Mouse (Mus musculus): ENCODE data around the gene Jup.

- TF ChIP-seq EP300 (IDR thresholded peaks at IDR 0.05) (no peak), CTCF (IDR thresholded peaks at IDR 0.05) (no peak)
These were observed 3.0 kb downstream of the Jup start for GRCm38 (mm10) chr11:100394353-100395074.
